Comparison of ENCODE assay signal across 8 mouse cellular contexts in the genomic region with DNA sequence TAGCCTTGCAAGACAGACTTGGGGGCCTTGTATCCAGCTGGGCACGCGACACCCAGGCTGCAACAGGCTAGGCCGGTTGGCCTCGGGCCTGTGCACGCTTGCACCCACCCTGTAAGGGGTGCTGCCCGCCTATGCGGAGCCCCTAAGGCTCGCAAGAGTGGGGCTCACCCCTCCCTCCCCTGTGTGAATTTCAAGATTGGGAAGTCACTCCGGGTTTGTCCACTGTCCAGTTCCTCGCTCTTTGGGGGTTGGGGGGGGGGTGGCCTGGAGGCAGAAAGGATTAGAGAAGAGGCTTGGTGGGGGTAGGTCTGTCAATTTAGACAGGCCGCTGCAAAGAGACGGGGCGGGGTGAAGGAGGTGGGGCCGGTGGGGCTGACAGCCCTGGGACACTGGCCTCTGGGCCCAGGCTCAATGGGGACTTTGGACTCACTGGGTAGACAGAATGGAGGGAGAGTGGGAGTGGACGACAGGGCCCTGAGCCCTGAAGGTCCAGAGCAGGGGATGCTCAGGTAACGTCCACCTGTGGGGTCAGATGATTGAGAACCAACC. TPM values are rescaled to one million over a fixed set of nuclear protein-coding genes. Genes with fewer than 3 reads are reported as not detected.
DNase-seq lines count a peak whose midpoint lies in the region; ATAC-seq lines count a peak whose summit lies in the region.

No protein-coding gene starts in this region.

- H3K9me3 ChIP-seq in heart, embryonic 15.5 days (replicated peaks), result no peaks in the 10 kb centered on the region
- no peaks in the 10 kb centered on the region for H3K9me3 ChIP-seq in midbrain, embryonic 16.5 days (replicated peaks; ENCODE audit: control insufficient read depth, low read length, poor library complexity, severe bottlenecking)

- H3K27me3 ChIP-seq in heart, embryonic 15.5 days, result no peaks in the 10 kb centered on the region
- peaks cover 10% of the 10 kb centered on the region for H3K27me3 ChIP-seq in midbrain, embryonic 16.5 days (ENCODE audit: control insufficient read depth, insufficient read depth, low read depth, low read length)

- peak overlapping the region; percentile 100 for H3K27ac ChIP-seq in heart, embryonic 15.5 days
- H3K27ac ChIP-seq in midbrain, embryonic 16.5 days (ENCODE audit: low read length), result peak overlapping the region; percentile 77

- peak overlapping the region; percentile 99 for H3K9ac ChIP-seq in heart, embryonic 15.5 days
- peak overlapping the region; percentile 71 for H3K9ac ChIP-seq in midbrain, embryonic 16.5 days (ENCODE audit: low read depth, low read length)

- DNase-seq in adrenal gland, postnatal 10 days, result peak; percentile 57
- DNase-seq in adrenal gland, postnatal 4 days (ENCODE audit: low spot score in 2 of 2), result no peak
- DNase-seq in adipocyte (ENCODE audit: low spot score), result peak; percentile 56
- DNase-seq in kidney, postnatal 4 days, result peak; percentile 64 to 80
- DNase-seq in urinary bladder, postnatal 25 days (ENCODE audit: low spot score), result no peak
- DNase-seq in thymus, postnatal 14 days, result no peak

- peaks cover 57% of the 10 kb centered on the region for H3K4me1 ChIP-seq in heart, embryonic 15.5 days (replicated peaks)
- H3K4me1 ChIP-seq in midbrain, embryonic 16.5 days (ENCODE audit: control insufficient read depth, insufficient read depth, low read length), result peaks cover 11% of the 10 kb centered on the region

- 2% methylated on average over 16 of the region's 16 CpGs for WGBS in heart, embryonic 15.5 days
- 3% methylated on average over 16 of the region's 16 CpGs for WGBS in midbrain, embryonic 16.5 days

- peak overlapping the region; percentile 95 for H3K4me2 ChIP-seq in heart, embryonic 15.5 days
- peak overlapping the region; percentile 97 for H3K4me2 ChIP-seq in midbrain, embryonic 16.5 days (ENCODE audit: low read length)

- peak overlapping the region; percentile 89 for H3K4me3 ChIP-seq in heart, embryonic 15.5 days
- H3K4me3 ChIP-seq in midbrain, embryonic 16.5 days (ENCODE audit: low read depth, low read length), result peak overlapping the region; percentile 69

- peaks cover 23% of the 10 kb centered on the region for H3K36me3 ChIP-seq in heart, embryonic 15.5 days
- H3K36me3 ChIP-seq in midbrain, embryonic 16.5 days (ENCODE audit: control insufficient read depth, insufficient read depth, low read length), result no peaks in the 10 kb centered on the region

- ATAC-seq in heart, embryonic 15.5 days (replicated peaks; ENCODE audit: insufficient number of reproducible peaks, insufficient read depth, low FRiP score, low read depth), result peak; percentile 0; the same call in 1 of the 2 replicates
- 0 out of 2 replicates have a peak, but pooled peaks have one; percentile 18 for ATAC-seq in midbrain, embryonic 16.5 days

RNA-seq across cellular contexts. Expression of gene Ctdsp1, which starts 1.2 kb away (rescaled TPM):
- total RNA-seq in adrenal gland, postnatal 10 days (2021), result 100 to 1,000 TPM; 132 to 142 TPM
- 100 to 1,000 TPM; 156 to 162 TPM for total RNA-seq in adrenal gland, postnatal 4 days (2021)
- 55.1 and 68.5 TPM in 2 replicates for polyA plus RNA-seq in heart, embryonic 15.5 days (2015; fragmentation: Nextera tagmentation; extraction: Ambion mirVana)
- 12.5 and 13.7 TPM in 2 replicates for polyA plus RNA-seq in midbrain, embryonic 16.5 days (2015; fragmentation: Nextera tagmentation; extraction: Ambion mirVana)

RNA-seq across cellular contexts. Expression of gene Vil1, which starts 16.7 kb away (rescaled TPM):
- total RNA-seq in adrenal gland, postnatal 10 days (2021), result 1 to 10 TPM; 2.6 to 2.9 TPM
- 1 to 10 TPM; 1.6 to 7.1 TPM for total RNA-seq in adrenal gland, postnatal 4 days (2021)
- polyA plus RNA-seq in heart, embryonic 15.5 days (2015; fragmentation: Nextera tagmentation; extraction: Ambion mirVana), result 0.26 and 0.38 TPM in 2 replicates
- polyA plus RNA-seq in midbrain, embryonic 16.5 days (2015; fragmentation: Nextera tagmentation; extraction: Ambion mirVana), result 0.24 and 0.35 TPM in 2 replicates

RNA-seq across cellular contexts. Expression of gene Slc11a1, which starts 17.5 kb away (rescaled TPM):
- 1 to 10 TPM; 8.2 to 8.9 TPM for total RNA-seq in adrenal gland, postnatal 10 days (2021)
- 10 to 100 TPM; 10.2 to 13.6 TPM for total RNA-seq in adrenal gland, postnatal 4 days (2021)
- 3.6 and 5.4 TPM in 2 replicates for polyA plus RNA-seq in heart, embryonic 15.5 days (2015; fragmentation: Nextera tagmentation; extraction: Ambion mirVana)
- polyA plus RNA-seq in midbrain, embryonic 16.5 days (2015; fragmentation: Nextera tagmentation; extraction: Ambion mirVana), result 1.2 and 2.4 TPM in 2 replicates

RNA-seq across cellular contexts. Expression of gene Catip, which starts 30.6 kb away (rescaled TPM):
- total RNA-seq in adrenal gland, postnatal 10 days (2021), result under 1 TPM; 0.33 to 0.45 TPM
- total RNA-seq in adrenal gland, postnatal 4 days (2021), result under 1 TPM; 0.48 to 0.50 TPM
- 0.38 and 0.39 TPM in 2 replicates for polyA plus RNA-seq in heart, embryonic 15.5 days (2015; fragmentation: Nextera tagmentation; extraction: Ambion mirVana)
- polyA plus RNA-seq in midbrain, embryonic 16.5 days (2015; fragmentation: Nextera tagmentation; extraction: Ambion mirVana), result 2.0 and 2.5 TPM in 2 replicates

Comparison
In these comparisons a context has a peak if more than half of its experiments do, and no peak if none do; other contexts are left out.
1. DNase-seq: peak in adrenal gland, postnatal 10 days (single experiment), adipocyte (single experiment) and kidney, postnatal 4 days (2 of 2); none in adrenal gland, postnatal 4 days (0 of 2), urinary bladder, postnatal 25 days (single experiment) and thymus, postnatal 14 days (single experiment).